Mouse (Mus musculus) spleen, adult 2 months (tissue): ENCODE results near the gene Itga9.

Experiments used
- CTCF ChIP-seq: fragments of 200-500 bp; IDR thresholded peaks from 2 replicates; pipeline ENCODE4 v1.5.1; 2011; ENCODE audit warnings: mild to moderate bottlenecking, inconsistent platforms; ENCODE audit not compliant: insufficient read depth, insufficient read length, insufficient replicate concordance; ENCODE audit errors: extremely low read depth
- POLR2A ChIP-seq: fragments of 200-500 bp; IDR thresholded peaks from 2 replicates; pipeline ENCODE4 v1.6.1; 2011; ENCODE audit warnings: low read depth, low read length, inconsistent platforms

DNA sequence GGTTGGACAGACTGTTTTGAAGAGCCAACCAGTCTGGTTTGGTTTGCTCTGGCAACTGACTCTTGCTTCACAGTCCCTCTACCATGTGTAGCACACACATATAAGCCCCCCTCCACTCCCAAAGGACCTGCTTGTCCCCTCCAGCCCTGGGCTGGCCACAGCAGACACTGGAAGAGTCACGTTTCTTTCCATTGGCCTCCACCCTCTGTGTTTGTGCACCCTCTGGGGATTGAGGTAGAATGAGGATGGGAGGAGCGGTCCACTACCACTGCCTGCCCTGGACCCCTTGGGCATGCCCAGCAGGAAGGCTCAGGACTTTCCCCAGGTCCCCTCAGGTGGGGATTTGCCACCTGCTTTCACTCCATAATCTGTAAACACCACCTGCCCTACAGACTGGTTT, 321.5 kb downstream of the Itga9 start:
- TF ChIP-seq CTCF (no peak), POLR2A (no peak)
